Comparison of ENCODE assay signal across 20 mouse cellular contexts in the genomic region with DNA sequence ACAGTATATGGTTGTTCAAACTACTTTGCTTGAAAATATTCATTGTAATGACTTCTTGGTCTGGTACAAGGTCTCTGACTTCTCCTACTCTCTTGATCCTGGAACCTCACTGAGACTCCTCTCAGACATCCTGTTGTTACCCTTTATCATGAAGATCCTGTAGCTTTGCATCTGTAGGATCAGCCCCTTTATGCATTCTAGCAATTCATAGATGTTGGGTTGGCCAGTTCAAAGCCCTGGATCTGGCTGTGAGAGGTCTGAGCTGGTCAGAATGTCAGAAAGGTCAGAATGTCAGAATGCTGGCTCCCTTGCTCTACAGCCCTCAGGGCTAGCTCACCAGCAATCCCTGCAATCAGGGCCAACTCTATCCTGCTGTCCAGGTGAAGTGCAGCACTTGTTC.
DNase-seq lines count a peak whose midpoint lies in the region; ATAC-seq lines count a peak whose summit lies in the region.
"Had no signal": no experiment of that assay in that cellular context is flagged by ENCODE, and none has a peak within 500 bp of the region (broad histone marks: within the 10 kb centered on the region; RNA-seq: fewer than 3 reads in every experiment).

No protein-coding gene starts in this region.

- no peak for ATAC-seq in CD4-positive, CD25-positive, alpha-beta regulatory T cell, adult 4 months
- ATAC-seq: activated CD4-positive, CD25-positive, alpha-beta regulatory T cell, adult 4 months; forebrain, embryonic 14.5 days; forebrain, embryonic 16.5 days had no signal

- peak; percentile 0 for DNase-seq in CD4-positive, CD25-positive, alpha-beta regulatory T cell, adult 2 months (ENCODE audit: low read depth, low spot score)
- DNase-seq in R1 (ENCODE audit: low read depth, low spot score) (peak; percentile 81), ZHBTc4 (ENCODE audit: low read depth, low spot score) (peak; percentile 90)
- no peak for DNase-seq in adrenal gland, adult (ENCODE audit: inconsistent age in 2 of 2, low spot score in 1 of 2)
- DNase-seq in Muller cell, postnatal 12 days (ENCODE audit: inconsistent ontology term) = no peak
- DNase-seq: adrenal gland, adult 2 months; adrenal gland, postnatal 10 days; adrenal gland, postnatal 25 days; B cell, adult 2 months; cerebellum, adult 11 months; cerebellum, adult 18-20 months; cerebellum, adult 8-10 months; cerebellum, adult 9-11 months; cerebellum, postnatal 14 days; cerebellum, postnatal 36 days; embryo, embryonic 11 days had no signal

Comparison
In these comparisons a context has a peak if more than half of its experiments do, and no peak if none do; other contexts are left out.
1. DNase-seq: peak in CD4-positive, CD25-positive, alpha-beta regulatory T cell, adult 2 months (single experiment), R1 (single experiment) and ZHBTc4 (single experiment); none in adrenal gland, adult (0 of 2) and Muller cell, postnatal 12 days (single experiment).